24 mouse cellular contexts compared by ENCODE assay signal in genomic region chr1:136598286-136598685, GRCm38 (mm10).
"Had no signal": no experiment of that assay in that cellular context is flagged by ENCODE, and none has a peak within 500 bp of the region (broad histone marks: within the 10 kb centered on the region; RNA-seq: fewer than 3 reads in every experiment).

No protein-coding gene starts in this region.

- H3K27ac ChIP-seq: gastrocnemius, adult 2 months; heart, adult 2 months; heart, embryonic 13.5 days; heart, embryonic 15.5 days; hindbrain, embryonic 10.5 days; hindbrain, embryonic 12.5 days; hindbrain, embryonic 14.5 days; intestine, embryonic 15.5 days; limb, embryonic 13.5 days; limb, embryonic 15.5 days; liver, embryonic 12.5 days; liver, embryonic 14.5 days had no signal

- H3K9me3 ChIP-seq: heart, embryonic 13.5 days; heart, embryonic 15.5 days; hindbrain, embryonic 10.5 days; hindbrain, embryonic 12.5 days; intestine, embryonic 15.5 days; limb, embryonic 13.5 days; limb, embryonic 15.5 days; liver, embryonic 12.5 days had no signal

- H3K4me1 ChIP-seq: heart, embryonic 13.5 days; heart, embryonic 15.5 days; hindbrain, embryonic 10.5 days; hindbrain, embryonic 12.5 days; intestine, embryonic 15.5 days; limb, embryonic 15.5 days had no signal

- H3K4me3 ChIP-seq: gastrocnemius, adult 2 months; heart, adult 2 months; heart, embryonic 13.5 days; heart, embryonic 15.5 days; hindbrain, embryonic 10.5 days; hindbrain, embryonic 12.5 days; intestine, embryonic 15.5 days; limb, embryonic 13.5 days; limb, embryonic 15.5 days; liver, embryonic 12.5 days had no signal

- DNase-seq: gastrocnemius, adult 2 months; gastrocnemius, postnatal 10 days; gastrocnemius, postnatal 25 days; heart, adult 11 months; heart, adult 2 months; heart, postnatal 14 days; heart, postnatal 4 days; kidney, adult 18-20 months; kidney, adult 8-10 months; kidney, postnatal 10 days; kidney, postnatal 25 days; layer of hippocampus, adult 9-11 months; layer of hippocampus, postnatal 36 days; left cerebral cortex, postnatal 4 days had no signal

- H3K9ac ChIP-seq: heart, embryonic 13.5 days; heart, embryonic 15.5 days; hindbrain, embryonic 12.5 days; hindbrain, embryonic 14.5 days; intestine, embryonic 15.5 days; limb, embryonic 13.5 days; limb, embryonic 15.5 days; liver, embryonic 12.5 days; liver, embryonic 14.5 days had no signal

- H3K36me3 ChIP-seq: heart, embryonic 13.5 days; heart, embryonic 15.5 days; hindbrain, embryonic 10.5 days; hindbrain, embryonic 12.5 days; intestine, embryonic 15.5 days; limb, embryonic 13.5 days; limb, embryonic 15.5 days; liver, embryonic 12.5 days had no signal

- H3K27me3 ChIP-seq: heart, embryonic 13.5 days; heart, embryonic 15.5 days; hindbrain, embryonic 12.5 days; intestine, embryonic 15.5 days; limb, embryonic 13.5 days; limb, embryonic 15.5 days; liver, embryonic 12.5 days had no signal
